Mouse (Mus musculus): Measurements from ENCODE around the gene Mcoln2.

DNA sequence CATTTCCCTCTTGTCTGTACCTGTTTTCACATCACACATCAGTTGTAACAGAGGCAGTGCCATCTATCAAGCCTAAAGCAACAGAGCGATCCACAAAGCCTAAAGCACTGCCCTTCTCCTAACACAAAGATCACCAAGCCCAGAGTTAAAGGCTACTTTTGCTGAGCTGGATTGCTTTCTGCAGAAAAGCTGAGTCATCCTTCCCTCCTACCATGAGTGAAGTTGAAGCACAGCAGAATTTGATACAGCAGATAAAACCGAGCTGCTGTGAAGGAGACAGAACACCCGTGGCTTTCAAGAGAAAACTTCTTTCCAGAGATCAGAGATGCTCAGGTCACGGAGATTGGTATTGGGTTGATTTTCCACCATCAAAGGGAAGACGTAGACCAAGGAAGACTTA lies 3.5 kb upstream of the Mcoln2 start:
- TF ChIP-seq HCFC1 (IDR thresholded peaks at IDR 0.05; ENCODE audit: borderline replicate concordance, insufficient read depth, low read length) (no peak), CHD2 (IDR thresholded peaks at IDR 0.05; ENCODE audit: low read depth, low read length) (no peak), ZC3H11A (IDR thresholded peaks at IDR 0.05; ENCODE audit: borderline replicate concordance, low read depth, low read length) (no peak), ZNF384 (IDR thresholded peaks at IDR 0.05; ENCODE audit: low read depth, low read length) (no peak), MAFK (IDR thresholded peaks at IDR 0.05; ENCODE audit: insufficient read depth, low read depth, low read length) (no peak)
